Mouse (Mus musculus) C2C12 (cell line): ENCODE measurements around the gene Anp32e. TPM values are rescaled to one million over a fixed set of nuclear protein-coding genes. Genes with fewer than 3 reads are reported as not detected.

Experiments
- H3K27me3 ChIP-seq: one replicate; pipeline ENCODE4 v1.6.1; 2011; ENCODE audit not compliant: control insufficient read depth, insufficient read depth, insufficient read length
- H3K36me3 ChIP-seq: one replicate; pipeline ENCODE4 v1.6.1; 2011; ENCODE audit not compliant: control insufficient read depth, insufficient read depth
- H3K4me3 ChIP-seq: one replicate; pipeline ENCODE4 v1.5.1; 2011; ENCODE audit warnings: mild to moderate bottlenecking, control low read depth; ENCODE audit not compliant: poor library complexity, insufficient read depth, severe bottlenecking
- H3K79me2 ChIP-seq: one replicate; pipeline ENCODE4 v1.6.1; 2011; ENCODE audit not compliant: control insufficient read depth, insufficient read depth
- H3K79me3 ChIP-seq: one replicate; pipeline ENCODE4 v1.6.1; 2011; ENCODE audit warnings: low read depth, control low read depth
- H3ac ChIP-seq: one replicate; pipeline ENCODE3; 2011; ENCODE audit warnings: low read depth; ENCODE audit not compliant: control insufficient read depth, insufficient read length
- CEBPB ChIP-seq: IDR thresholded peaks from one replicate; pipeline ENCODE4 v1.6.1; 2011; ENCODE audit warnings: low read depth, mild to moderate bottlenecking, control low read depth, moderate library complexity
- CTCF ChIP-seq: IDR thresholded peaks from one replicate; pipeline ENCODE4 v1.5.1; 2011; ENCODE audit not compliant: control insufficient read depth, insufficient read depth, insufficient read length
- FOSL1 ChIP-seq: IDR thresholded peaks from one replicate; pipeline ENCODE4 v1.8.0; 2011; ENCODE audit warnings: mild to moderate bottlenecking, low read length; ENCODE audit not compliant: poor library complexity, insufficient read depth, severe bottlenecking
- MAX ChIP-seq: IDR thresholded peaks from one replicate; pipeline ENCODE4 v1.6.1; 2011; ENCODE audit warnings: mild to moderate bottlenecking, control low read depth
- MYOD1 ChIP-seq: IDR thresholded peaks from one replicate; pipeline ENCODE4 v1.6.1; 2011; ENCODE audit warnings: low read depth; ENCODE audit not compliant: control insufficient read depth, insufficient read length
- MYOG ChIP-seq: IDR thresholded peaks from one replicate; pipeline ENCODE4 v1.6.1; 2011; ENCODE audit not compliant: control insufficient read depth, insufficient read length; ENCODE audit errors: extremely low read depth
- USF1 ChIP-seq: IDR thresholded peaks from one replicate; pipeline ENCODE4 v1.6.1; 2011; ENCODE audit warnings: low read depth, mild to moderate bottlenecking, control low read depth, moderate library complexity
- polyA plus RNA-seq: library from polyadenylated mRNA; unstranded; fragments of >200 nt; fragmentation: generic; extraction: Trizol; gene quantifications from one replicate; pipeline ENCODE4 v1.2.1, GENCODE M21; 2012; ENCODE audit warnings: missing spikeins

Anp32e gene
- polyA plus RNA-seq, 1 experiment = 66.3 TPM

DNA sequence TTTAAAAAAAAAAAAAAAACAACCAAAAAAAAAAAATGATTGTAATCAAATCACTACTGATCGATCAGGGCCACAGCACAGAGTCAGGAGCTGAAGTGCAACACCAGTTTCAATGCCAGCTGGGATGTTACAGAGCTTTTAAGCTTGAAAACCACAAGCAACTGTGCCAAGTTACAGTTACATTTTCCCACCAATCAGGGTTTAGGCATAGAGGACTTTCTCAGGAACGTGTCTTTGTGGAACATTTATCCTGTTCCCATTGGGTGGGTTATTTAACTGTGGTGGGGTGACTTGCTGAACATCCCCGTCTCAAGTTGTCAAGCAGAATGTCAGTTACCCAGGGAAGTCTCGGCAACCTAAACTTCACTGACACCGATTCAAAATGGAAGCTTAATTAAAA, 4.0 kb upstream of the Anp32e start:
- H3ac ChIP-seq = no peak overlapping the region
- peaks cover 8% of the 10 kb centered on the region for H3K79me3 ChIP-seq
- H3K36me3 ChIP-seq = no peaks in the 10 kb centered on the region
- TF ChIP-seq MYOD1 (no peak), CEBPB (no peak), USF1 (no peak), CTCF (no peak), MYOG (no peak), MAX (no peak), FOSL1 (no peak)
- peaks cover 10% of the 10 kb centered on the region for H3K79me2 ChIP-seq
- no peak overlapping the region for H3K4me3 ChIP-seq
- H3K27me3 ChIP-seq = no peaks in the 10 kb centered on the region

DNA sequence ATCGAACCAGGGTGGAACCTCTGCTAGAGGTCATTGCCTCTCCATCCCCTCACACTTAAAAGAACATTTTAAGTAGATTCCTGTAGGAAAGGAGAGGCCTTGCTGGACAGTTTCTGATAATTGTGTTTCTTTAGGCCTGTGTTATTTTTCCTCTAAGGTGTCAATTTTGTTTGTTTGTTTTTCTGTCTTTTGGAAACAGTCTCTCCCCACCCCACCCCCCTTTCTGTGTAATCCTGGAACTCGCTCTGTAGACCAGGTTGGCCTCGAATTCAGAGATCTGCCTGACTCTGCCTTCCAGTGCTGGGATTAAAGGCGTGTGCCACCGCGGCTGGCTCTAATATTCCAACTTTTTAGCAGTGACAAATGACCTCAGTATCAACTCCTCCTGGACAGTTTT, 787 bp upstream of the Anp32e start:
- Histone ChIP-seq H3K4me3 (peak overlapping the region; percentile 26), H3K79me2 (peaks cover 42% of the 10 kb centered on the region), H3ac (peak overlapping the region; percentile 73), H3K36me3 (peaks cover 5% of the 10 kb centered on the region), H3K79me3 (peaks cover 37% of the 10 kb centered on the region), H3K27me3 (no peaks in the 10 kb centered on the region)
- no peak for TF ChIP-seq CEBPB

DNA sequence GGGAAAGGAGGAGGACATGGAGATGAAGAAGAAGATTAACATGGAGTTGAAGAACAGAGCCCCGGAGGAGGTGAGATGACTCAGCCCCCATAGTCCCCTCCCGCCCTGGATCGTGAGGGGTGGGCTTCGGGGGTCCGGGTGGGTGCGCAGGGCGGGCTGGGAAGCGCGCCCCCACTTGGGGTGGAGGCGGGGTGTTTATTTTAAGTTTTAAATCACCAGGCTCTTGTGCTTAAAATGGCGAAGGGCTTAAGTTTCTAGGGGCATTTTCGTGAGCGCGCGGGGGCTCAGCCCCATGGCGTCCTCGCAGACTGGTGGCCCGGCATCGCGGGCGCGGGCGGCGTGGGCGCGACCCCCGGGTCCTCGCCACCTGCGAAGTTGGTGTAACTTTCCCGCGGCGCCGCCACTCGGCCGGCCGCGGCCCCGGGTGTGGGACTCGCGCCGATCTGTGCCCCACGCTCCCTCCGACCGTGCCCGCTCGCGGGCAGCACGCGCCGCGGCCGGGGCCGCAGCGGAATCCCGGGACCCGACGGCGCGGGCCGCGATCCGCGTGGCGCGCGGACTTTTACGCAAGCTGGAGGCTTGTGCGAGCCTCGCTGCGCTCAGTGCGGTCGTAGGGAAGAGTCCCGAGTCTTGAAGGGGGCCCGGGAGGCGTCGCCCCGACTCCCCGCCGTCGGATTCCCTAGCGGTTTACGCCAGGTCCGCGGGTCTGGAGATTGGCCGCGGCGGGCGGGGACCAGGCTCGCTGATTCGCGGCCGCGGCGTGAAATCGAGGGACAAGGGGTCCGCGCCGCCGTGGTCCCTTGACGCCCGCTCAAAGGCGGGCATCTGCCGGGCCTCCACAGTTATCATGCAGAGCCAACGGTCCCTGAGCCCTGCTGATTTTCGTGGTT, 780 bp downstream of the Anp32e start:
- Histone ChIP-seq H3K79me2 (peaks cover 57% of the 10 kb centered on the region), H3K4me3 (peak overlapping the region; percentile 95), H3K79me3 (peaks cover 50% of the 10 kb centered on the region), H3ac (peak overlapping the region; percentile 96), H3K27me3 (no peaks in the 10 kb centered on the region), H3K36me3 (peaks cover 21% of the 10 kb centered on the region)
- TF ChIP-seq USF1 (no peak), MAX (no peak), MYOD1 (no peak), CEBPB (no peak), MYOG (no peak), FOSL1 (no peak), CTCF (no peak)

DNA sequence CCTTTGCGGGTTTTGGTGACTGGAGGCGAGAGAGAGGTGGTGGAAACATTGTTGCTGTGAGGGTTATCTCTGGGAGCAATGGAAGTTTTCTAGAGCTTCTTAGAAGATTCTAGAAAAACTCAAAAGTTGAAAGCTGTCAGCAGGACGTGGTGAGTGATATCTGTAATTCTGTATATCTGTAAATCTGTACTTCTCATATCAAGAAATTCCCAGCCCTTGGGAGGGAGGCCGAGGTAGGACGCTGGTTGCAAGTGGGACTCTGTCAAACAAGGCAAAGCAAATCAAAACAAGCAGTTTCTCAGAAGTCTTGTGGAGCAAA, 1.4 kb downstream of the Anp32e start:
- Histone ChIP-seq H3K36me3 (peaks cover 27% of the 10 kb centered on the region), H3K4me3 (peak overlapping the region; percentile 95), H3K79me2 (peaks cover 60% of the 10 kb centered on the region), H3K27me3 (no peaks in the 10 kb centered on the region), H3ac (peak overlapping the region; percentile 96), H3K79me3 (peaks cover 50% of the 10 kb centered on the region)
- no peak for TF ChIP-seq MYOD1
- no peak for TF ChIP-seq FOSL1
- TF ChIP-seq MYOG = no peak
- TF ChIP-seq CEBPB = no peak
- TF ChIP-seq MAX = no peak
- no peak for TF ChIP-seq CTCF
- TF ChIP-seq USF1 = no peak

DNA sequence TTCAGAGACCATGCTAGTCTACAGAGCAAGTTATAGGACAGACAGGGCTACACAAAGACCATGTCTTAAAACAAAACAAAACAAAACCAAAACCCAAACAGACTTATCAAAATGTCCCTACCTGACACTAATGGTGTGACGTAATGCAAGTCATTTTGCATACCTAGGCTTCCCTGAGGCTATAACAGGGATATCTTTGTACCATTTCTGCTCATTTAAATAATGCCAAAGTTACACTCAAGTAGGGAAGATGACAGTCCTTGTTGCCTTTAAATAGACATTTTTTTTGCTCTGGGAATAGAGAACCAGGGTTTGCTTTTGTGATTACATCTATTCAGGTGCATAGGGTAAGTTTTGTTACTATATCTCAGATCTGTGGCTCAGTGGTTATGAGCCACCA, 2.4 kb downstream of the Anp32e start:
- H3K4me3 ChIP-seq = no peak overlapping the region
- peaks cover 50% of the 10 kb centered on the region for H3K79me3 ChIP-seq
- no peak overlapping the region for H3ac ChIP-seq
- H3K79me2 ChIP-seq = peaks cover 60% of the 10 kb centered on the region
- peaks cover 30% of the 10 kb centered on the region for H3K36me3 ChIP-seq
- no peaks in the 10 kb centered on the region for H3K27me3 ChIP-seq
- no peak for TF ChIP-seq FOSL1
- no peak for TF ChIP-seq USF1
- TF ChIP-seq MYOD1 = no peak
- no peak for TF ChIP-seq MAX
- TF ChIP-seq CEBPB = no peak
- TF ChIP-seq CTCF = no peak
- no peak for TF ChIP-seq MYOG

DNA sequence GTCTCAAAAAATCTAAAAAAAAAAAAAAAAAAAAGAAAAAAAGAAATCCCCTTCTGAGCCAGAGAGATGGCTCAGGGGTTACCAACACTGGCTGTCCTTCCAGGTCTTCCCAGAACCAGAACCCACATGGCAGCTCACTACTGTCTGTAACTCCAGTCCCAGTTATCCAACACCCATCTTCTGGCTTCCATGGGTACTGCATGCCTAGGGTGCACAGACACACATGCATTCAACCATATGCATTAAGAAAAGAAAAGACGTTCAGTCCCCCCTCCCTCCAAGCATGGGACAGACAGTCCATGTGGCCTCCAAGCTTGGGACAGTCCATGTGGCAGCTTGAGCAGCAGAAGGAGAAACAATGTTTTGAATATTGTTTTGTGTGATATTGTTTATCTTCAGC, 3.1 kb downstream of the Anp32e start:
- Histone ChIP-seq H3K27me3 (no peaks in the 10 kb centered on the region), H3K79me3 (peaks cover 50% of the 10 kb centered on the region), H3ac (no peak overlapping the region), H3K79me2 (peaks cover 65% of the 10 kb centered on the region), H3K4me3 (no peak overlapping the region), H3K36me3 (peaks cover 37% of the 10 kb centered on the region)
- TF ChIP-seq USF1 (no peak), FOSL1 (no peak), MAX (no peak), MYOG (no peak), MYOD1 (no peak), CEBPB (no peak), CTCF (no peak)
